Mouse (Mus musculus) thymus, postnatal 14 days (tissue): ENCODE measurements around the gene Cast.
A peak's percentile ranks its signal among the peaks of the same experiment; 100 is the strongest.

Experiments
- DNase-seq: peaks from one replicate; pipeline ENCODE4 v3.0.0; 2021

The Cast gene

DNA sequence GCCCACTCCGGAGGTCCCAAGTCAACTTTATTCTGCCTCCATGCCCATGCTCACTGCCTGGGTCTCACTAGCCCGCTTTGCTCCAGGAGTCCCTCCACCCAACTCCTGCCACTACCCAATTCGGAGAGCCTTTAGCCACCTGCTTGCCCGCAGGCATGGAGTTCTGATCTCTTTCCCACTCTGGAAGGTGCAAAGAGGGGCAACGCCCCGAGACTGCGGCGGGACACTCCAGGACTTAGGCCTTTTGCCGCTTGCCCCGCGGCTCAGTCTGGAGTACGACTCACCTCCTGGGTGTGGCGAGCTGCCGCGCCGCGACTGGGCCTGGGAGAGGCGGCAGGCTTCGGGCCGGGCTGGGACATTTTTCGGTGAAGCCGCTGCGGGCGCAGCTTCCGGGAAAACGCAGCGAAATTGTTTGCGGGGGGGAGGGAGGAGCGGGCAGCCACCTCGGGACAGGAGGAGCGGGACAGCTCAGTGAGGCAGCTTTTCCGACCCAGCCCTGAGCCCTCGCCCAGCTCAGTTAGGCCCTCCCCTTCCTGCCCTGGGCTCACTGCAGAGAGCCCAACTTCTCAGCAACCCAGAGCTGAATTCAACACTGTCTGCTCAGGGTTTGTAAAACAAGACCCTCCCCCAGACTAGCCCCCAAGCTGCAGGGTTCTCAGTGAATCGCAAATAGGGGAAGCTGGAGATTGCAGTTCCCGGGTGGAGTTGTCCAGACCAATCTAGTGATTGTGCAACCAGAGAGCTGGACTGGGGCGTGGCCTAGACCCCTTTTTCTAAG lies at the start of gene Cast:
Gene Cast (minus strand): TSS at position 659 of the 778 bp plus-strand sequence.
- peak; percentile 80 for DNase-seq

DNA sequence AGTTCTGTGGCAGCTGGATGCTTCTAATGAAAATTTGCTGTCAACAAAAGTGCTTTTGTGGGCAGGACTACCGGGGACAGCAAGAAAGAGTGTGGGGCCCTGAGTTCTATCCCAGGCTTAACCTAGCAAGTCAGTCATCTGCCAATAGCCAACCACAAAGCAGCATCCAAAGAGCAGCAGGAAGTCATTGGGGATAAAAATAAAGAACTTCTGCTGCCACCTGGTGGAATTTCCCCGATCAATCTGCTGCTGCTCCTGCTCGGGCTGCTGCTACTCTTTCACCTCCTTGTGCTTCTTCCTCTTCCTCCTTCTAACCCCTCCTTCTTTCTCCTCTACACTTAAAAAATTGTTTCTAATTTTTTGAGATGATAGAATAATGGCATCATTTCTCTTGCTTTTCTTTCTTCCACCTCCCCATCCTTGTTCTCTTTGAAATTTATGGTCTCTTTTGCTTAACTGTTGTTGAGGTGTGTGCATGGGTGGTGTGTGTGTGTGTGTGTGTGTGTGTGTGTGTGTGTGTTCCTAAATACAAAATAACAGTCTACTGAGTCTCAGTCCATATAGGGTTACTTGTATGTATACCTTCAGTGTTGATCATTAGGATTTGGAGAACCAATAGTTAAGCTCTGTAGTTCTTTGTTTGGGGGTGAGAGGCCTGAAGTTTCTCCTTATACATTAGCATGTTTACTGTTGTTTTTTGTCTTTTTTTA lies 45.9 kb upstream of the Cast start:
- peak; percentile 82 for DNase-seq

DNA sequence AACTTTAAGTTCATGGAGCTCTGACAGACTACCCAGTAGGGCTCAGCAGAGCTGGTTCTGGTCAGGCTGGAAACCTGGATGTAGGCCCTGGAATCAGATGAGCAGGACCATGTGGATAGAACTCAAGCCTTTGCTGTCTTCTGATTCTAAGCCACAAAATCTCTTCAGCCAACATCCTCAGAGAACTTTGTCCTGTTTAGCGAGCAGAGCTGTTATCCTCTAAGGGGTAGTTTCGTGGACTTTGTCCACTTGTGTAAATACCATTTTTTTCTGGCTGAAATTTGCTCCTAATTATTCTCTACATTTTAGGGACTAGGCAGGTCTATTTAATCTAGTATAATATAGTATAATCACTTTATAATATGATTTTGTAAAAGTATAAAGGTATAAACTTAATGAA lies 42.2 kb upstream of the Cast start:
- no peak for DNase-seq

DNA sequence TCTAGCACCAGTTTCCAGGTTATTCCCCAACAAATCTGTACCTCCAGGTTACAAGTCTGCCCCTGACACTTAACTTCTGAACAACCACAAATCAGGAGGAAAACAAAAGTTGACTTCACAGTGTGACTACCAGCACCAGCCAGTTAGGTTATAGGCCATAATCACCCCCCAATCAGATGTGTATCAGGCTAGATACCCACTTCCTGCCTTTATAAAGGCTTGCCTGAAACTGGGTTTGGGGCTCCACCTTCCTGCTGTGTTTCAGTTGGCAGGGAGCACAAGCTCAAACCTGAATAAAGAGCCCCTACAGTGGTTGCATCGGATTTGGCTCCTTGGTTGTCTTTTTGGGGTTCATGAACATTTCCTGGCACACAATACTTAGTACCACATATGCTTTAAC lies 37.3 kb upstream of the Cast start:
- peak; percentile 27 for DNase-seq

DNA sequence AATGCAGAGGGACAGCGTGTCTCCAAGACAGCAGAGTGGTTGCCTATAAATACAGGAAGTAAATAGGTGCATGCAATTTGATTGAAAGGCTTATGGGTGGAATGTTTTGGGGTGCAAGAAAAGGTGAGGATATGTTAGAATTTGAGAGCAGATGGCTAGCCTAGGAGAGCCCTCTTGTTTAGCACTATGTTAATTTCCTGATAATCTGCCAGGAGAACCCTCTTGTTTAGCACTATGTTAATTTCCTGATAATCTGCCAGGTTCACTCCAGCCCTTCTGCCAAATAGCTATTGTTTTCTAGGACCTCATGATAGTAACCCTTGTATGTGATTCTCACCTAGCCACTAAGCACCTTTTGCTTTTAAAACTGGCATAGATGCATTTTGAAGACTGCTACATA lies 25.9 kb upstream of the Cast start:
- DNase-seq: no peak

DNA sequence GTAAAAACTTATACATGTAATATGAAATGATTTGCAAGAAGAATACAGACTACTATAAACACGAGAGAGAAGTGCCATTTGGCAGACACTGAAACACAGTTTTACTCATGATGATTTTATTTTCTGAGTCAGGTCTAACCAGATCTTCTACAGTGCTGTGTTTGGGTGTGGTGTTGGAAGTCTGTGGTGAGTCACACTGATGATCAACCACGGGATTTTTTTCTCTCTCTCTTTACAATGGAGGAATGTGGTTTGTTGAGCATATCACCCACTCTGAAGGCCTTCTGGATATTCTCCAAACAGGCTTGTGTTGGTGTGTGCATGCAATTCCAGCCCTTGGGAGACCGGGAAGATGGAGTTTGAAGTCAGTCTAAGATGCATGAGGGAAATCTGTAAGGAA lies 13.5 kb upstream of the Cast start:
- no peak for DNase-seq

DNA sequence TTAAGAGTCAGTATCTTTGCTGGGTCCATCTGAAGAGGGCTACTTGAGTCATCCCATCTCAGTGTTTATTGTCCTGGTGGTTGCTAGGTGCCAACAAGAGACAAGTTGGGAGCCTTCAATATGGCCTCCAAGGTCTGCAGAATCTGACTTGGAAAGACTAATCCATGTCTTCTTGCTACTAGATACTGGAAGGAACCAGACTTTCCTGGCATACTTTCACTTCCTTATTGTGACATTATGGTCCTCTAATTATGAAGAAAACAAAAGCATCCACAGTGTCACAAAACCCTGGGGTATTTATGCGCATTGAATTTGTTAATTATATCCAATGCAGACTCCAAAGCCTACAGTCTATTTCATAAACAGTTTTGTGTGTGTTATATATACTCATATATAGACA lies 7.1 kb upstream of the Cast start:
- no peak for DNase-seq

DNA sequence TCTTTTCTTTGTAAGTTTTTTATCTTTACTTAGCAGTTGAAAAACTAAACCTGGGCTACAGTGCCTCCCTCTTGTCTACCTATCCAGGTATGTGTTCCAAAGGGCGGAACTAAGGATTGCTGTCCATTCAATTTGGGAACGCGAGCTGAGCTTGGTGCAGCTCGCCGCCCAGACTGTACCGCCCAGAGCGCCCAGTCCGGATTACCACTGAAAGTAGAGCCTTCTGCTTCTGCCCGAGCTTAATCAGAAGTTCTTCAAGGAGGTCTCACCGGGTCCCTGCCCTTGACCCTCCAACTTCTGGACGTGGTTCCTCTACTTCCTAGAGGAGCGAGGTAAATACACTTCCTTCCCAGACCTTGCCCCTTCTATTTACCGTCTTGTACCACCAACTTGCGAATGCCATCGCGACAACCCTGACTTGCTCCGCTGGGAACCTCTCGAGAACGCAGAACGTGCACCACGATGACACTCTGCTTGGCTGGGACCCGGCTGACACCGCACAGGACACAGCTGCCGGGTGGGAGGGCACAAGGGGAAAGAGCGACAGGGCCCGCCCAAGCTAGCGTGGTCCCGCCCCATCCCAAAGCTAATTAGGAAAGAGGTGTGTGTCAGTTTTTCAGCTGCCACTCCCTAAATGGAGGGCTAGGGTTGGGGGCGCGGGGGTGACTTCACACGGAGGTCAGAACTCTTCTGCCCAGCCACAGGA lies 1.0 kb downstream of the Cast start:
- peak; percentile 90 for DNase-seq

DNA sequence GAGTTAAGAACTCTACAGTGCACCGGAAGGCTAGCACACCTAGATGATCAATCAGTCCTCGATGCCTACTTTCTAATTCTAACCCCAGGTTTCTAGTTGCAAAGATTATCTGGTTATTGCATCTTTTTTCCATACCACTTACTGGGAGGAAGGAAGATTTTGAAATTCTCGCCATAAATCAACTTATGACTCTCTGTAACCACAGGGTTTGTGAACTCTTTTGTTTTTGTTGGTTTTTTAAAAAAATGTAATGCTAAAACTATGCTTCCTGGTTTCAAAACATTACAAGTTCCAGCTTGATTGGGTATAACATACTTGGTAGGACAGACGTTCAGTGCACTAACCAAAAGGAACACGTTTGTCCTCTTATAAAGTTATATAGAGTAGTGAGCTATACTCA lies 1.7 kb downstream of the Cast start:
- no peak for DNase-seq

DNA sequence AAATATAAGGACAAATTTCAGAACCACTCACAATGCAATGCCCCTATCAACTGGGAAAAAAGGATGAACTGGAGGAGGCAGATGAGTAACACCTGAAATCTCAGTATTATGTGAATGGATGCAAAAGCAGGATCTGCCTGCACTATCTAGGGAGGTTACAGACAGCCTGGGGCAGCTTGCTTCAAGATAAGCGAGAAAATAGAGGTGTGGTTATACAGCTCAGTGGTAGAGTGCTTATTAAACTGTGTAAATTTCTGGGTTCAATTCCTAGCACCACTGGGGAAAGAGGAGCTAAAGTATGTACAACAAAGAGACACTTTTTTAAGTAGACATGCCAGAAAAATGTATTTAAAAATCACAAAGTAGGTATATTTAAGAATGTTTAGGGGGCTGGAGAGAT lies 14.2 kb downstream of the Cast start:
- DNase-seq: no peak

DNA sequence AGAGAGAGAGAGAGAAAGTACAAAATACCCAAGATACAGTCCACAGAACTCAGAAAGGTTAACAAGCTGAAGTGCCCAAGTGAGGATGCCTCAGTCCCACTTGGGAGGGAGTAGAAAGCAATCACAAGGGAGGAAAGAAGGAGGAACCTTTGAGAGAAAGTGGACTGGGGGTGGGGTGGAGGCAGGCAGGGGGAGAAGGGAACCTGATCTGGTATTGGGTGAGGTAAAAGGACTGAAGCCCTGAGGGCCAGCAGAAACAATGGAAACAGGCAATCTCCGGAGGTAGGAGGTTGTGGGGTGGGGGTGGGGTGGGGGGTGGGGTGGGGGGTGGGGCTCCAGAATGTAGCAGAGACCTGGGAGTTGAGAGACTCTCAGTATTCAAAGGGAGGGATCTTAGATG lies 20.9 kb downstream of the Cast start:
- DNase-seq: no peak

DNA sequence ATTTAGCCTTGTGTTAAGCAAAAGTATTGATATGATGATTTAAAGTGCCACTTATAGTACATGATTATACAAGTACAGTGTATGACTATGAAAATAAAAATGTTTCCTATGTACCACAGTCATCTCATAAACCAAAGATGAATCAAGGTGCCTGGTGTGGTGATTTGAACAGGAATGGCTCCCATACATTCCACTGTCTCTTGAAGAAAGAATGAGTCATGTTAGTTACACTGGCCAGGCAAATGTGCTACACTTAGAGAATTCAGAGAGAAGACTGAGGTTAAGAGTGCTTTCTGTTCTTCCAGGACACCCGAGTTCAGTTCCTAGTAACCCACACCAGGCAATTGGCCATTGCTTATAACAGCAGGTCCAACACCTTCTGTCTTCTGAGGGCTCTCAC lies 36.5 kb downstream of the Cast start:
- DNase-seq: no peak

DNA sequence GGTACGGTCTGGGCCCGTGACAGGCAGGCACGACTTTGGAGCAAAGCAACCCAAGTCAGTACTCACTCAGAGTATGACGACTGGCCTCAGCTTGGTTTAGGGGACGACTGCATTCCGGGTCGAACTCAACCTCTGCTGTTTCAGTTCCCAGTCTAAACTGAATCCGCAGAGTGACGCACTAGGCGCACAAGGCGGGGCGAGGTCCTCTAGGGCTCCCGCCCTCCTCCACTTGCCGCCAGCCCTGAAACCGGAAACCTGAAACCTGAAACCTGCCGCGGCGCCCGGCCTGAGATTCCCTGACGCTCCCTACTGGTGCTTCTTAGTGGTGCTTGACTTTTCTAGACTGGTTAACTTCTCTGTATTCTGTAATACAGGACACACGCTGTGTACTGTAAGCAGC lies 38.1 kb downstream of the Cast start:
- DNase-seq: peak; percentile 92

DNA sequence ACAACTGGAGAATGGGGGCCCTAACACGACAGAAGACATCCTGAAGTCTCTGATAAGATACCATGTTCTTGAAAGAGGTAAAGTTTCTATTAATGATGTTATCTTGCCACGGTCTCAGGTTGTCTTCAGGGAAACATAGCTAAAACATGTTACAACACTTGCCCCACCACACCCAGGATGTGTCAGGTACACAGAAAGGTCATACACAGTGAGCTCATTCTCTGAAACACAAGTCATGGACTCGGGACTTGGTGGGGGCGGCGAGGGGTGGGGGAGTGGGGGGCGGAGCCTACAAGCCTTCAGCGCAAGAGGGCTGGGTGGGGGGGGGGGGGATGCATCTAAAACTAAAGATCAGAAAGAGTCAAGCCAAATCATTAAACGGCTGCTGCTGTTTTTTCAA lies 38.7 kb downstream of the Cast start:
- peak; percentile 37 for DNase-seq

DNA sequence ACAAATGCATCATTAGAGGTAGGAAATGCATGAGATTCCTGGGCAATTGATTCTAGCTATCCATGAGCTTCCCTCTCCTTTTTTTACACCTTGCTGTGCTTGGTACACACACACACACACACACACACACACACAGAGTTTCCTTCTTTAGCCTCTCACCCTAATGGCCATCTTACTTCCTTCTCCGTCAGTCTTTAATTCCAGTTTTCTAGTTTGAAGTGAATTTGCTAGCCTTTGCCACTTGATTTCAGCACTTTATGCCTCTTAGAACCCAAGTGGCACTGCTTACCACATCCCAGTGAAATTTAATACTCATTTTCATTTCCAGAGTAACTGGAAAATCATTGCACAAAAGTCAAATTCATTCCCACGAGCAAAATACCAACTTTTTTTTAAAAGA lies 41.4 kb downstream of the Cast start:
- DNase-seq: no peak

DNA sequence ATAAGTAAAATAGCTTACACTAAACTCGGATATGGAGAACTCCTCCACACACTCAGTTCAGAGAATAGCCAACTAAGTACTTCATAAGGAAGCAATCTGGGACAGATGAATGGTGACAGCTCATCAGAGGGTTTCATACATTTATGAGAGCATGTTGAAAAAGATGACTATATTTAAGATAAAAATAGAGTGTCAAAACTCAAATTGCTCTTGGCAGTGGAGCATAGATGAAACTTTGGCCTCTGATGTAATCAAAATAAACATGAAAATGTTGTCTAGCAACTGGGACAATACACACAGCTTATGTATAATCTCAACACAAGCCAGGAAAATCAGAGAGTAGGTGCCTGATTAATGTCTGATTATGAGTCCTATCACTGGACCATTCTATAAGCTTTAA lies 45.9 kb downstream of the Cast start:
- no peak for DNase-seq

DNA sequence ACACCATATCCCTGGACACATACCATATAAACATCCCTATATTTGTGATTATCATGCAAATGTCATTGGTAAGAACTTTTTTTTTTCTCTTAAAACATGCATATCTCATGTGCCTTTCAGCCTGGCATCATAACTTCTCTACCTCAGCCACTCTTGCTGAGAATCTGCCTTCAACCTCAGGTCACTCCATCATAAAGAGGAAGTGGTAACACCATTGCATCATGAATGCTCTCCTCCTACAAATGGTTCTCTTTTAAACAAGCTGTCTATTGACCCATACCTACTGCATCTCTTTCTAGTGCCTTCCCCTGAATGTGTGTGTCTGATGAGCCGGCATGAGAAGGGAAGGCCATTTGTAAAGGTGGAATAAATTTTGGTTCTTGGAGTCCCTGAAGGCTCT lies 49.5 kb downstream of the Cast start:
- no peak for DNase-seq

DNA sequence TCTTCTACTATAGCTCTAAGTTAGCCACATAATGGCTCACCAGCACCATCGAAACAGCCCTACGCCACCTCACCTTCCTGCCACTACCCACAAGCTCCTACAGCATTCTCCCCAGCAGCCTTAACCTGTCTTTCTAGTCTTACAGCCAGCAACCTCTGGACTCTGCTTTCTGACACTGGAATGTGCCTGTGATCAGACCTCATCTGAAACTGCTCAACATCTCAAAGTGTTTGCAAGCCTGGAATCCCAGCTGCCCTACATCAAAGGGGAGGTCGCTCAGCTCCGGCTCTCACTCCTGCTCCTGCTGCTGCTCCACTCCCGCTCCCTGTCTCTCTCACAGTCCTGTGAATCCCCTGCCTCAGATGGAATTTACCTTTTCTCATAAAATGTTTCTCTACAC lies 65.4 kb downstream of the Cast start:
- DNase-seq: no peak

DNA sequence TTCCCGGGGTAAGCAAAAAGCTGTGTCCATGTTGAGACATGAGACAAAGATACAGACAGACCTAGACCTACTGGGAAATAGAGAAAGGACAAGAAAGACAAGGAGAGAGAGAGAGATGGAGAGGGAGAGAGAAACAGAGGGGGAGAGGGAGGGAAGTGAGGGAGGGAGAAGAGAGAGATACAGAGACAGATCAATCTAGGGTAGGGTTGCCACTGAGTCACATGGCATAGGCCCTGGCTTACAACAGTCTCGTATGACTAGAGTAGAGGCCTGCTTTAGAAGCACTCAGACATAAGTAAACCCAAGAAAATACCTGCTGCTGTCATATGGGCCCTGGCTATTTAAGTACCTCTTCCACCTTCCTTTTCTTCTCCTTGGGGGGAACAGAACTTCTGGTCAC lies 72.2 kb downstream of the Cast start:
- DNase-seq: no peak

DNA sequence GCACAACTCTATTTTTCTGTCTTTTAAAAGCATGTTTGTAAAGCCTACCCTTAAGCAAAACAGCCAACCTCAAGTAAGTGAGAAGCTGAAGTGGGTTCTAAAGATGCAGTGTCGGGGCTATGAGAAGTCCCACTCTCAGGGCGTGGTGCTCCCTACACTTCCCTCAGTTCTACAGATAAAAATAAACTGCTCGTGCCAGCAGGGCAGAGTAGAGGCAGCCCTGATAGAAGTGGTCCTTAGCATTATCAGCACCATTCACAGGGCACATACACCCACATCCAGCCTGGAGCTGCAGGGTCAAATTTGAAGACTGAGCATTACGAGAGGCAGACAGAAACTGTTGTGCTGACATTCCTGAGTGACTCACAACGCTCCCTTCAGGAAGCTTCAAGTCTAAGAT lies 72.8 kb downstream of the Cast start:
- no peak for DNase-seq

DNA sequence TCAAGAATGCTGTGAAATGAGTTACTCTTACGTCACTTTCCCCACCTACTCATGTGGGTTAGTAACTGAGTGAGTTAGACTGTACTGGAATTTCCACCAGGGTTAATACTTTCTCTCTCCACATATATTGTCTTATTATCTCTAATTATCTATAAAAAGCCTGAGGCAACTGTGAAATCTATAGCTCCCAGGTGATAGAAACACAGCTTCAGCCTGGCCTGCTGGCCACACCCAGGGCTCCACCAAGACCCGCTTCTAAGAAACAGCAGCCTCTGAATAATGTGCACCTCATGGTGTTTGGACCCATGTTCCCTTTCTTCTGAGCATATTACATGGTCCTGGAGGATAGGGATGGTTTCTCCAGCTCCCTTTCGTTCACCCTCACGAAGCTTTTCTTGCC lies 74.9 kb downstream of the Cast start:
- no peak for DNase-seq

DNA sequence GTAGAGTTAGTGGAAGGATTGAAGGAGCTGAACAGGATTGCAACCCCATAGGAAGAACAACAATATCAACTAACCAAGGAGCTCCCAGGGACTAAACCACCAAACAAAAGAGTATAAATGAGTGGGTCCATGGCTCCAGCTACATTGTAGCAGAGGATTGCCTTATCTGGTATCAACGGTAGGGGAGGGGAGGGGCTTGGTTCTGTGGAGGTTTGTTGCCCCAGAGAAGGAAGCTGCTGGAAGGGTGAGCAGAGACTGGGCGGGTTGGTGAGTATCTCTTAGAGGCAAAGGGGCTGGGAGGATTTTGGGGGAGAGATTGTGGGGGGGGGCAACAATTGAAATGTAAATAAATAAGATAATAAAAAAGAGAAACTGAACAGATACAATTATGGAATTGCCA lies 89.6 kb downstream of the Cast start:
- DNase-seq: no peak

DNA sequence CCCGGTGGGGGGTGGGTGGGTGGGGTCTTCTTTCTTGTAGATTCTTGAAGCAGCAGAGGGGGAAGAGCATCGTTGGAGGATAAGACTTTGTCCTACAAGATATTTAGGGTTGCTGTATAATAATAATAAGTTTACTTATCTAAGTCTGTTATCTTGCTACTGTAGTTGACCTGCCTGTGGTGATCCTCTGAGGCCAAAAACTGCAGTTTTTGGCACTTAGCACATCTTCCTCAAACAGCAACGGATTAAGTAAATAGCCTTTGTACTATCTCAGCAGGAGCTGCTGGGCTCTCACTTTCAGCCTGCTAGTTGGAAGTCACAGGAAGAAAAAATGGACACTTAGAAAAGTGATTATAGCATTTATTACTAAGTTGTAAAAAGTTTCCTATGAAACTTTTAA lies 112.4 kb downstream of the Cast start:
- no peak for DNase-seq

DNA sequence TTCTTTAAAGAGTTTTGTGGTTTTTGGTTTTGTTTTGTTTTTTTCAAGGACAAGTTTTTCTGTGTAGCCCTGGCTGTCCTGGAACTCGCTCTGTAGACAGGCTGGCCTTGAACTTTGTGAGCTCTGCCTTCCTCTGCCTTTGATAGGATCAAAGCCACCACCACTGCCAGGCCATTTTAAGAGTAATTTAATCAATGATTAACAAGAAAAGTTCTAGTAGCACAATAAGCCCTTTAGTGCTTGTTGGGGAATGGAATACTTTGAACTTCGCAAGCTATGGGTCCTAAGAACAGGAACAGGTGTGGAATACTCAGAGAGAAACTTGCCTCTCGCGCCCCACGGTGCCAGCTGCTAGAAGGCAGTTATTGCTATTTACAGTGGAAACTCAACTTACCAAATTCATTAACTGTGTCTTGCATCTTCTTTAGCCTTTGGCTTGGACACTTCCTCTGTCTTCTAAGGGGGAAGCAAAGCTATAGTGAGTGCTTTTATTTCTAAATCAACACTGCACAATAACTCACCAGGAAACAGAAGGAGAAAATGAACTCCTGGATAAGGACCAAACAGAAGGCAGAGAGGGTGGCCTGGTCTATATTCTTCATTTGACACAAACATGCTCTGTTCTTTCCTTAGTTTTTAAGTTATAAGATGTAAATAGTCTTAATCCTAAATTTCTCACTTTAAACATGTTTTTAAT lies 113.0 kb downstream of the Cast start:
- DNase-seq: no peak
